Mouse (Mus musculus): ENCODE results near the gene D13Ertd608e.
A peak's percentile ranks its signal among the peaks of the same experiment; 100 is the strongest.
"Not testable (repeated sequence)": the region's sequence is repeated elsewhere in the genome, so short reads cannot be mapped to it uniquely, and the experiment has no call there.

Gene D13Ertd608e

GRCm38 (mm10) chr13:119835320-119836056 is at the start of gene D13Ertd608e:
D13Ertd608e (plus strand) TSS chr13:119836006.
- DNase-seq (ENCODE audit: low read depth, low spot score), result not testable (repeated sequence)

- DNase-seq (ENCODE audit: low read depth, low spot score), result peak; percentile 23
Observed at GRCm38 (mm10) chr13:119789851-119790717, 45.7 kb upstream of the D13Ertd608e start.

- peak; percentile 94 for DNase-seq (ENCODE audit: low read depth, low spot score)
Observed at GRCm38 (mm10) chr13:119790761-119791579, 44.8 kb upstream of the D13Ertd608e start, which contains the start of gene Zfp131. Zfp131 (minus strand) TSS chr13:119790889.

- DNase-seq (ENCODE audit: low read depth, low spot score), result no peak
Observed at GRCm38 (mm10) chr13:119791580-119792135, 44.1 kb upstream of the D13Ertd608e start.

GRCm38 (mm10) chr13:119792791-119793404 is 42.9 kb upstream of the D13Ertd608e start:
- no peak for DNase-seq (ENCODE audit: low read depth, low spot score)

DNA sequence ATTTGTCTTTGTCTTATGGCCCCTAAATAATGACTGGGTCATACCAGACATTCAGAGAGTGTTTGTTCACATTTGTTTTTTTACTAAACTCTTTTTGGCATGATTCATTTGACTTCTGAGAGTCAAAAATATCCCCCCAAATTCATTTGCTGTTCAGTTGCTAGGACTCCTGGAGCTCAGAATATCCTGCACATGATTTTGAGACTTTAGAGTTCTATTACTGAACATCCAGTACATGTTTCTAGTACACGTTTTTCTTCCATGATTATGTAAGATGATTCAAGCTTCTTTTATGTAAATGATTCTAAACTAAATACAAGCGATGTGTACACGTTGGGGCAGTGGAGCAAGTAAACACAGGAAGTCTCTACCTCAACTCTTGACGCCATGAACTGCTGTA is 38.1 kb upstream of the D13Ertd608e start:
- no peak for DNase-seq (ENCODE audit: low read depth, low spot score)

- no peak for DNase-seq (ENCODE audit: low read depth, low spot score)
Observed at GRCm38 (mm10) chr13:119808937-119809336, 26.9 kb upstream of the D13Ertd608e start.

GRCm38 (mm10) chr13:119810031-119810430 is 25.8 kb upstream of the D13Ertd608e start:
- DNase-seq (ENCODE audit: low read depth, low spot score), result no peak

DNA sequence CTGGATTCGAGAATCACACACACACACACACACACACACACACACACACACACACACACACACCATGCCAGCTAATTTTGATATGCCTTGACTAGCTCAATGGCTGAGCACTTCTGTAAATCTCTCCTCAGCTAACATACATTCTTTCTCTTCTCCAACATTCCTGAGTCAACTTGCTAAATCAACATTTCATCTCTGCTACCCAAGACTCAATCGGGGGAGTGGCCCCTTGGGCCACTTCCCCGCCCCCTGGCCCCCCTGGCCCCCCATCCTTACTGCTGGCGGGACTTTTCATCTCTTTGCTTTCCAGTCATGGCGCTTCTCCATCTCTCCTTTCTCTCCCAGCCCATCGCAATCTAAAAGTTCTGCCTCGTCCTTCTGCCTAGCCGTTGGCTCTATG is 19.0 kb upstream of the D13Ertd608e start:
- DNase-seq (ENCODE audit: low read depth, low spot score), result no peak

- DNase-seq (ENCODE audit: low read depth, low spot score), result no peak
Observed at GRCm38 (mm10) chr13:119817579-119818206, 18.1 kb upstream of the D13Ertd608e start.

GRCm38 (mm10) chr13:119830116-119830515 is 5.7 kb upstream of the D13Ertd608e start, which contains the start of gene AF067063:
AF067063 (minus strand) TSS chr13:119830216.
- DNase-seq (ENCODE audit: low read depth, low spot score), result not testable (repeated sequence)

DNA sequence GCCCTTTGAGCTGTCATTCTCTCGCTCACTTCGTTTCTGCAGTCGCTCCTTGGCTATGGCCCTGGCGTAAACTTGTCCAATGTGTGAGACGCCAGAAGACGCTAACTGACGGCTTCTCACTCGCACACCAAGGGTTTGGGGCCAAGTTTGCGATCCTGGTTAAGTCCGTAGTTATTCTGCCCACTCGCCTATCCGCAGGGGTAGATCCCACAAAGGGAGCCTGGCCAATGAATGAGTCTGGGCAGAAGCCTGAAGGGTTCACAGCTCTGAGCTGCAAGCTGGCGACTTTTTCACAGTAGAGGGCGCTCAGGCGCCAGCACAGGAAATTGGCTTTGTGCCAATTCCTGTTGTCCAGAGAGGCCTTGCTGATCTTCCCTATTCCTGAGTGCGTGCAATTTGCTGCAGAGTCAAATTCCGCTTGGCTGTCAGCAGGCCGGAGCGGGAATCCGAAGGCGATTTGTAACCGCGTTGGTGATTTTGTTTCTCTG is 562 bp downstream of the D13Ertd608e start:
- not testable (repeated sequence) for DNase-seq (ENCODE audit: low read depth, low spot score)

DNA sequence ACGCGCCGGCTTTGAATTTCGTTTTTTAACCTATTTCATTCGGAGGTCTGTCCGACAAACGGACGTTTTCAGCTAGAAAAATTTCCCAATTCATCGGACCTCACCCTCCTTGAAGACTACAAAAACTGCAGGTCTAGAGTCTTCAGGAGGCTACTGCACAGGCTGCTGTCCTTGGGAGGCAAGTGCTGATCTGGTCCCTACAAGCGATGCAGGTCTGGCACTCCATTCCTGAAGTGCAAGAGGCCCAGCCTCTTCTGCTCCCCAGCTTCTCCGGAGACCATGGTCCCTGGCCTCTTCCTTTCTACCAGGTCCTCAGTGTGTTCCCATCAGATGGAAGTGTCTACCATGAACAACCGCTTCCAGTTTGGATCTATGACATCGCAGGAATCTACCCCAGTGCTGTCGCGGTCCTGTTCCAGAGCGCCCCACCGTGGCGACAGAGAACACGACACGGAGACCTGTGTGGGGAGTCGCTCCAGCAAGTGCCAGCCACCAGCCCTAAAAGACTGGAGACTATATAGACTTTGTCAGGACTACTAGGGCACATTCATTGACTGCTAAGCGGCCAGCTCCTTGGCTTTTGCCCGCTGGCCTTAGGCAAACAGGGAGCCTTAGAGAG is 2.0 kb downstream of the D13Ertd608e start:
- DNase-seq (ENCODE audit: low read depth, low spot score), result not testable (repeated sequence)

GRCm38 (mm10) chr13:119839982-119840381 is 4.2 kb downstream of the D13Ertd608e start:
- DNase-seq (ENCODE audit: low read depth, low spot score), result not testable (repeated sequence)

DNA sequence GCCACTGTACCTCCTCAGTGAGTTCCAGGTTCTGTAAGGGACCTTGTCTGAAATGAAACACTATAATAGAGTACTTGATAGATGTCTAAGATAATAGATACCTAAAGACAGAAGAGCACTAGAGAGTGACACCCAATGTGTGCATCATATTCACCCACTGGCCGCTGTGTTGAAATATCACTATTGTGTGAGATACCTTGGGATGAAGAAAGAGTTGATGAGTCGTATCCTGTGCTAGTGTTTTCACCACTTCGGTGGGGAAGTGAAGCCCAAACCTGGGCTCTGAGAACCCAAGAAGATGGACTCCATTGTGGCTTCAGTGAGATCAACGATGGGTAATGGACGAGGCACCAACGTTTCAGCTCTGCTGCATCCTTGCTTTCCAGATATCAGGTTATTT is 26.6 kb downstream of the D13Ertd608e start:
- DNase-seq (ENCODE audit: low read depth, low spot score), result not testable (repeated sequence)

GRCm38 (mm10) chr13:119864395-119864999 is 28.7 kb downstream of the D13Ertd608e start:
- DNase-seq (ENCODE audit: low read depth, low spot score), result not testable (repeated sequence)

DNA sequence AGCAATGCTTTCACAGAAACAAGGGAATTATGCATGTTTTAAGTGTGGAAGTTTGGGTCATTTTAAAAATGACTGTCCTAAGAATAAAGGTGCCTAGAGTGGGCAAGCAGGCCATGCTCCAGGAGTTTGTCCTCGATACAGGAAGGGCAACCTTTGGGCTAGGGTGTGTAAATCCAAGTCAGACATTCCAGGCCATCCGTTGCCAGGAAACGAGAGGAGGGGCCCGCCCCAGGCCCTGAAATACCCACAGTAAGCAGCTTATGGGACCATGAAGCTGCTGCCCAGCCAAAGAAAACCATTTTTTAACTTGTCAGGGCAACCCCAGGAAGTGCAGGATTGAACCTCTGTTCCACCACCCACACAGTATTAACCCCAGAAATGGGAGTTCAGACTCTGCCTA is 51.1 kb downstream of the D13Ertd608e start:
- DNase-seq (ENCODE audit: low read depth, low spot score), result not testable (repeated sequence)

GRCm38 (mm10) chr13:119894685-119895084 is 58.9 kb downstream of the D13Ertd608e start, which contains the start of gene Tcstv1:
Tcstv1 (minus strand) TSS chr13:119894785.
- not testable (repeated sequence) for DNase-seq (ENCODE audit: low read depth, low spot score)
